Mouse (Mus musculus): ENCODE results near the gene Ywhag.

The Ywhag gene

DNA sequence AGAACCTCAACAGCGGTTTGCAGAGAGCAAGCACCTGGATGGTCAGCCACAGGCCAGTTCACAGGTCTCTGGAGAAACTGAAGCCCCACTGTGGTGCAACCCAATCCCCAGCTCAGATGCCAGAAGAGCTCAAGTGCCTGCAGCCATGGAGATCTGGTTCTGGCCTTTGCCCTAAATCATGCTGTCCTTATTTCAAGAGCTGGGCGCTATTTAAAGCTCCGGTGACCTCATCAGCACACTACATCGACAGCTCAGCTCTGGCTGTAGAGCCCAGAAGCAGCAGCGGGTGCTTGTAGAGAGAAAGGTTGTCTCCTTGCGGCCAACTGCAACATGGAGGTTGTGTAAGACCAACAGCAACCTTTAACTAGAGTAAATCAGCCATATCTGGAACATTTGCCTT is 20.3 kb downstream of the Ywhag start:
- in situ Hi-C loops (cut with MboI, MseI), result no loop called here

DNA sequence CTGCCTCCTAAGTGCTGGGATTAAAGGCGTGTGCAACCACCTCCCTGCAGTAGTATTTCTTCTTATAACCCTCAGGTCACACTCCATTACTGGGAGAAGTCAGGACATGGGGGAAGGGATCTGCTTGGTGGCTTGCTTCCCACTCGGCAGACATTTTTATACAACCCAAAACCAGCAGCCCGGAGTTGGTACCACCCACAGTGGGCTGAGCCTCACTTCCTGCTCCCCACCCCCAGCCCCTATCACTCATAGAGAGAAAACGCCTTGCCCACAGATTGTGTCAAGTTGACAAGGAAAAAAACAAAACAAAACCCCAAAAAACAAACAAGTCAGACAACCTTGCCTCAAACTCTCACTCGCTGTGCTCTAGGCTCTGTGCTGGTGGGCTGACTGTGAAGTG is 21.2 kb downstream of the Ywhag start:
- in situ Hi-C loops (cut with MboI, MseI), result no loop called here

DNA sequence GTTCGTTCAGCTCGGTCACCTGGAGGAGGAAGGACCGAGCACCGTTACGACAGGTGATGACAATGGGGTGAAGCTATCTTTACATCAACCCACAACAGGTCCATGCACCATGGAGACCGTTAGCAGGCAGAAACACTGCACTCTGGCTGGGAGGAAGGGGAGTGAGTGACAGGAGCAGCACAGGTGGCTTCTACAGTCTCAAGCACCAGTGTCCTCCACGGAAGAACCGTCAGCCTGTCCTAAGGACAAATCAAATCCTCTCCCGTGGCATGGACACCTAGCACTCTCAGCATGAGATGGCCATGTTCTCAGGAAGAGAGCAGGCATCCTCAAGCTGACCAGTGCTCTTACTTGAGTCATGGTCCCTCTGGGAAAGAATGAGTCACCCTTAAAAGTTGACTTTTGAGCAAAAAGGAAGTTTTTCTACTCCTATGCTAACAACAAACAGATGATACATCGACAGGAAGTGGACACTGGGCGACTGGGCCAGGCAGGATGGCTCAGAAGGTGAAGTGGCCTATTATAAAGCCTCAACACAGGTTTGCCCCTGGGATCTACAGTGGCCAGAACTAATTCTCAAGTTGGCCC is 22.7 kb downstream of the Ywhag start:
- in situ Hi-C loops (cut with MboI, MseI), result no loop called here

DNA sequence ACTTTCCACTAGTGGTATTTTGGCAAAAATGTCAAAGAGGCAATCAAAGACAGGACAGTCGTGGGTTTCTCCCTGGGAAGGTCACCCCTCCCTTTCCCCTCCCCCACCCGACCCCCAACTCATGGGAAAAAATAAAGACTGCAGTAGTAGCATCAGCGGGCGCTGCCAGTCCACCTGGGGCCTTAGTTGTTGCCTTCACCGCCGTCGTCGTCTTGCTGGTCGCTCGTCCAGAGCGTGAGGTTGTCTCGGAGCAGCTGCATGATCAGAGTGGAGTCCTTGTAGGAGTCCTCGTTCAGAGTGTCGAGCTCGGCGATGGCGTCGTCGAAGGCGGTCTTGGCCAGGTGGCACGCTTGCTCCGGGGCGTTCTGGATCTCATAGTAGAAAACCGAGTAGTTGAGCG is 23.6 kb downstream of the Ywhag start:
- in situ Hi-C loops (cut with MboI, MseI), result no loop called here

DNA sequence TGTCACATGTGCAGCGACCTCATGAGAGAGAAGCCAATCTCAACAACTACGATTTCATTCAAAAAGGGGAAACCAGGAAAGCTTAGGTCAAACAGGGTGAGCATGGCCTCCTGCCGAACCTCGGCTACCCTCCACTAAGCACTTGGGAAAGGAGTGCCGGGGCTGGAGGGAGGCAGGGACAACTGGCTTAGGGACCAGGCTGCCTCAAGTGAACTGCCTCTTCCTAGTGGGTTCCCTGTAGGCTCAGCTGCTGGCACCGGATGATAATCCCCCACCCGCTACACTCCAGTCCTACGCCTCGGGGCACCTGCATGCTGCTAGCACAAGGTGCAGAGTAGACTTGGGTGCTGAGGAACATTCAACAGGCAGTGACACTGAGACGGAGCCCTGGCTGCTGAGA is 24.8 kb downstream of the Ywhag start:
- in situ Hi-C loops (cut with MboI, MseI), result no loop called here

DNA sequence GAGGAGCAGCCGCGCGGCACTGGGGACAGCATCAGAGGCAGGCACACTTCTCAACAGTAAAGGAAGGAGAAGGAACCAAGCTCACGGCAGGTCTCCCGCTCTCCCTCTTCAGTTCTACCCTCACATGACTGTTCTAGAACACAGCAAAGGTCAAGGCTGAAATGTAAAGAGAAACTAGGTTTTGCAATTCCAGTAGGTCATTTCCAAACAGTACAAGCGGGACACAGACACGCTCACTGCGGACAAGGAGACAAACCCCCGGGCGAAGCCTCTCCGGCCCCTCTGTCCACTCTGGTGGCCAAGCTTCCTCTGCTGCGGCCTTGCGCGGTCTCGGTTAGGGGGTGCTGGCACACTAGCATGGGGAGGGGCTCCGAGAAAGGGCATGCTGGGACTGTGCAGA is 25.4 kb downstream of the Ywhag start:
- in situ Hi-C loops (cut with MboI, MseI), result no loop called here

DNA sequence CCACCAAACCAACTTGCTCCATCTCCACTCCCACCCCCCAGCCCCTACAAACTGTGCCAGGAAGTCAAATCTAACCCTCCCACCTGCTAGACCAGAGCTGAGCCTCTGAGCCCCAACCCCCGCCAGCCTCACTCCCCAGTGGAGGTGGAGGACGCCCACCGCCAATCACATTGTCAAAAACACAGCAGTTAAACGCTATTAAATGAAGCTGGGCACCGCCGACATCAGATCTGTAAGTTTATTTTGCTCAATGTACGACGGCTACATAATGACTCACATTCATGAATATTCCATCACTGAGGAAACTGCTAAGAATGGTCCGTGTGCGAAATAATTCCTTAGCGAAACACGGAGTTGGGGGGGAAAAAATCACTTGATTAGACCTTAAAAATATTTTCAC is 26.2 kb downstream of the Ywhag start:
- in situ Hi-C loops (cut with MboI, MseI), result no loop called here

DNA sequence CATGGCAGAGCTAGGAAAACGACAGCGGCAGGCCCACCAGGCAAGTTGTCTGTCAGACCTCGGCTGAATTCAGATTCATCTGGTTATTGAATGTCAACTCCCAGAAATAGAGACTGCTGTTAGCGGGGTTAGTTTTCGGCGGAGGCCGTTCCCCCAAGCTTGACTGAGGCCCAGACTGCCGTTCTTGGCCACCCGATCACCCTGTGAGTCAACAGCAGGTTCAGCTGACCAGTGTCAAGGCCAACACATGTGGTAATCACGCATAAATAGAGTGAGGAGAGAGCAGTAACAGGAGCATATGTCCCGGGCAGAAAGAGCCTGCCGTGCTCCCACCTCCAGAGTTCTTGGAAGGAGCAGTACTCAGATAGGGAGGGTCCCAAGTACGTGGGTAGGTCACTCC is 27.2 kb downstream of the Ywhag start:
- in situ Hi-C loops (cut with MboI, MseI), result no loop called here

DNA sequence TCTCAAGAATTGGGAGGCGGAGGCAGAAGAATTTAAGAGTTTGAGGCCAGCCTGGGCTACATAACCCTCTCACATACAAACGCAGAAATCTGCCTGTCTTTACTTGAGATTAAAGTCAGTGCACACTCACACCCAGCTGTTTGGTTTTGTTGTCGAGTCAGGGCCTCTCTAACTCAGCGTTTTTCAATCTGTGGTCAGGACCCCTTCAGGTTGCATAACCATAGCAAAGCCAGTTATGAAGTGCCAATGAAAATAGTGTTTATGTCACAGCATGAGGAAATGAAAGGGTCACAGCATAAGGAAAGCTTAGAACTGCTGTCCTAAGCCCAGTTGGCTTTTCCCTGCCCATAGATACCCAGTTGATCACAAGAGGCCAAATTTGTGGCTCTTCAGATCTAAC is 27.6 kb downstream of the Ywhag start:
- in situ Hi-C loops (cut with MboI, MseI), result no loop called here

DNA sequence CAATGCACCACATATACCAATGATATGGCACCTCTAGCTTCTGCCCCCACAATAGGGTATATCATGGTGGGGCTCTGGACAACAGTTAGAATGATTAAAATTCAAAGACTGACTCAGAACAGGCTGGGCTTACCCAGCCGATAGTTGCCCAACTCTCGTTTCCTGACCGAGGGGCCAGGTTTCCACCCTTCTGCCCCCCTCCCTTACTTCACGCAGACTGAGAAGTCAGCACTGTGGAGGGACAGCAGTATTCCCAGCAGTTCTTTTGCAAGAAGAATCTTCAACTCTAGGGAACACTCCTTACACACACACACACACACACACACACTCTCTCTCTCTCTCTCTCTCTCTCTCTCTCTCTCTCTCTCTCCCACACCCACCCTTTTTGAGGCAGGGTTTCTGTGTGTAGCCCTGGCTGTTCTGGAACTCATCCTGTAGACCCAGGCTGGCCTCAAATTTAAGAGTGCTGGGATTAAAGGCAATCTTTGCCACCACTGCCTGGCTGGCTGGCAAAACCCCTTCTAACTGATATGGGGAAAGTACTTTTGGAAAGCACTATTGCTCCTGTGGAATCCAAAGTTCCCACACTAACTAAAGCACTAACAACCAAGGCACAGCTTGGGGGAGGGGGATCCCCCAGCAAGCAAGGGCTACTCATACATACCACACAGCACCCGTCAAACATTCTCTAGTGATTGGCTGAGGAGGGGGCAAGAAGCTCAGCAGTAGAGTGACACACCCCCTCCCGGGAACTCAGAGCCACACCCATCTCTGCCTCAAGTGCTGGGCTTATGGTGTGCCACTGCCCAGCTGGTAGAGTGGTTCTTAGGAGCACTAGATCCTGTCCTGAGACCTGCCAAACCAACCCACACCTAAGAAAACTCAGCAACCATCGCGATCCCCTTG is 28.8 kb downstream of the Ywhag start:
- in situ Hi-C loops (cut with MboI, MseI), result no loop called here

DNA sequence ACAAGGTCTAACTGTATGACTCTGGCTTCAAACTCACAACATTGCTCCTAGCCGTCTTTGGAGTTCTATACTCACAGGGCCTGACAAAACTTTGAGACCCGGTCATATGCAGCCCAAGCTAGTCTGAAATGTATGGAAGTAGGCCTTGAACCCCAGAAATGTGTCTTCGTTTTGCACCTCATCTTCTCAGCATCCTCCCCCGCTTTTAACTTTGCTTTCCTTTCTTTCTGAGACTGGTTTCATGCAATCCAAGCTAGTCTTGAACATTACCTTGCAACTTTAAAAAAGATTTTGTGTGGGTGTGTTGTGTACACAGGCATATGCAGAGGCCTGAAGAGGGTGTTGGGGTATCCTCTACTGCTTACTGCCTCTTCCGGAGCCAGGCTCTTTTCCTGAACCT is 30.2 kb downstream of the Ywhag start:
- in situ Hi-C loops (cut with MboI, MseI), result no loop called here

DNA sequence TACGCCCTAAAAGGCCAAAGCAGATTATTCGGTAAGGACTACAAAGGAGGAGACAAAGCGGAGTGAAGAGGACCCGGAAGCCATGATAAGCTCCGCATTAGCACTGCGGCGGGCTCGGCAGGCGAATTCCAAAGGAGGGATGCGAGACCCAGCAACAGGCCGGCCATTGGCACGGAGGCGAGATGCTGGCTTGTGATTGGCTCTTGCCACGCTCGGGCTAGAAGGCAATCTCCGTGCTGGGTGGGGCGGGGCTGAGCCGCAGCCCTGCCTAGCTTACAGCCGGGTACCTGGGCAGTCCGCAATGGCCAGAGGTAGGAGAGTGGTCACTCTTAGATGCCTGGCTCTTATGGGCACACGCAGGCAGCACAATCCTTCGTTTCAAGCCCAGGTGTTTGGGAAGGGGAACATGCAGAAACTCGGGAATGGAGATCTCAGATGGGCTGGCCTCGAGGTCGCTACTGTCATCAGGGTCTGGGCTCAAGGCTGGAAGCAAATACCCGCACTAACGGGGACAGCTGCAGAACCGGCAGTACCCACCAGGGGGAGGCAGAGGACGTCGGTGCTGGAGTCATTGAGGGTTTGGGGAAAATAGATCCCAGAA is 30.8 kb downstream of the Ywhag start:
- in situ Hi-C loops (cut with MboI, MseI), result no loop called here

DNA sequence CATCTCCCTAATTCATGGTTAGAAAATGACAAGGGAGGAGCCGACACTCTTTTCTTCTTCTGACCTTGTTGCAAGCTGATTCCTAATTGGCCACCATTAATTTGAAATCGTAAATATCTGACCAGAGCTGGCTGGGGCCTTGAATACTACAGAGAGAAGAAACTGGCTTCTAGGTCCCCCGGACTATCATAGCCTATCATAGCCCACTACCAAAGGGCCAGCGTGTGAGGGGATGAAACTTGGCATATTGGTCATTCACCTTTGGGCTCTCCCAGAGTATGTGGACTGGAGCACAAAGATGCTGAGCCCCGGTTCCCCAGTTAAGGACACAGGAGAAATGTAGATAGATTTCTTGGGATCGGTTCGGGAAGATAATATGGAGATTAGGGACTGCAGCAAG is 31.4 kb downstream of the Ywhag start:
- in situ Hi-C loops (cut with MboI, MseI), result no loop called here

DNA sequence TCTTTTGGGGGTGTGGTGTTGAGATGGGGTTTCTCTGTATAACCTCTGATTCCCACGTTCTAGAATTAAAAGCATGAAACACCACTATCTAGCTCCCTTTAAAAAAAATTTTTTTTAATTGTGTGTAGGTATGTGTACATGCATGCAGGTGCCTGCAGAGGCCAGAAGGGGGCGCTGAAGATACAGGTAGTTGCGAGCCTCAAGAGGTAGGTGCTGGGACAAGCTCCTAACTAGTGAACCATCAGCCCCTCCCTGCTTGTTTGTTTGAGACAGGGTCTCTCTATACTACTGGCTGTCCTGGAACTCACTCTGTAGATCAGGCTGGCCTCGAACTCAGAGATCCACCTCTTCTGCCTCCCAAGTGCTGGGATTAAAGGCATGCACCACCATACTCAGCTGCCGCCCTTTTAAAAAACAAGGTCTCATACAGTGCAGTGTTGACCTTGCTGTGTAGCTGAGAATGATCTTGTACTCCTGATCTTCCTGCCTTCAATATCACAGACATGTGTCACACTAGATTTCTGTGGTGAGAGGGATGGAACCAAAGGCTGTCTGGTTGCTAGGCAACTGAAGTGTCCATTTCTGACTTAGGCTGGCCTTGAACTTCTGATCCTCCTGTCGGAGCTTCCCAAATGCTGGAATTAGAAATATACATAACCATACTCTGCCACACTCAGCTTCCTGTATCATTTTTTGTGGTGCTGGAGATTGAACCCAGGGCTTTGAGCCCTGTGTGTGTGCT is 32.9 kb downstream of the Ywhag start:
- in situ Hi-C loops (cut with MboI, MseI), result no loop called here

DNA sequence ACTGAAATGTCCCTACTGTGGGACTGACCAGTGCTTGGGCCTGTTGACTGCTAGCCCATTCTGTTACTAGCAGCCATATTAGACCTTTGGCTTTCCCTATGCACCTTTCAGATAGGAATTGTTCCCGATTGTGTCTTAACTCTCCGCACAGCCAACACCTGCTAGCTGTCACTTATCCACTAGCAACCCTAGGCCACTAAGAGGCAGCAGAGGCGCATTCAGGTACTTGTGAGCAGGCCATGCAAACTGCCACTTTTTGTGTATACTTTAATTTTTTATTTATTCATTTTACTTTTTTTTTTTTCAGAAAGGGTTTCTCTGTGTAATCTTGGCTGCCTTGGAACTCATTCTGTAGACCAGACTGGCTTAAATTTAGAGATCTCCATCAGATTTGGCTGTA is 33.7 kb downstream of the Ywhag start:
- in situ Hi-C loops (cut with MboI, MseI), result no loop called here

DNA sequence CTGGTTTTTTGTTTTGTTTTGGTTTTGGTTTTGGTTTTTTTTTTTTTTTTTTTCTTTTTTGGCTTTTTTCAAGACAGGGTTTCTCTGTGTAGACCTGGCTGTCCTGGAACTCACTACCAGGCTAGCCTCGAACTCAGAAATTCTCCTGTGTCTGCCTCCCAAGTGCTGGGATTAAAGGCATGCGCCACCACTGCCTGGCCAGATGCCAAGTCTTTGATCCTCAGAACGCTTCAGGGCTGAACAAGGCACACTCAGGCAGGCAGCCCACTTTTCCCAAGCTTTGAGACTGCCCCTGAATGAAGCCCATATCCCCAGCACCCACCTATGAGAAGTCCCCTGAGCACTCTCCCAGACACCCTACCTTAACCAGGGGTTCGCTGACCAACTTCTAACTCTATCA is 34.6 kb downstream of the Ywhag start:
- in situ Hi-C loops (cut with MboI, MseI), result no loop called here

DNA sequence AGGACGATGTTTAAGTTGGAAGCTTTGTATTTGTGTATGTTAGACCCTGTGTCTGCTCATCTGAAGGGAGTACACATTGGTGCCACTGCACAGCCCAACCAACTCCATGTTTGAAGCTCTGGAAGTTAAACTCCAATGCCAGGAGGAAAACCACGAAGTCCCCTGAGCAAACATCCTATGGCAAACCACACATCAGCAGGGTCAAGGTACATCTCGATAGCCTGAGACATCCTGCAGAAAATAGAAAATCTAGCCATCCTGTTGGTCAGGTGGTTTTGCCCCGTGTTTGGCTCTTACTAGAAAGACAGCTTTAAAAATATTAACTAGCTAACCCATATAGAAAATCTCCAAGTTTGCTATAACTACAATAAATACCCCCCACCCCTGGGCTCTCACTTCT is 35.4 kb downstream of the Ywhag start:
- in situ Hi-C loops (cut with MboI, MseI), result no loop called here

DNA sequence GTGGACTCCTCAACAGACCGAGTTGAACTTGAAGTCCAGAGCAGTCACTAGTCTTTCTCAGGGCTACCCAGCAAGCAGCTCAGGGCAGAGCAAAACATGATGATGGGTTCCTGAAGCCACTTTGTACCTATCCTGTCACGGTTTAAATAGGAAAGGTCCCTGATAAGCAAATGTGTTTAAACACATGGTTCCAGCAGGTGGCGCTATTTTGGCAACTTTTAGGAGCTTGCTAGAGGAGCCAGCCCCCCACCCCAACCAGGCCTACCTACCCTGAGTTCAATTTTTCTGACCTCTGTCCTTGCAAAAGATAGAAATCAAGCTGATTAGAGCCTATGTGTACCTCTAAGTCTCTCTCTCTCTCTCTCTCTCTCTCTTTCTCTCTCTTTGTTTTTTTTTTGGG is 36.4 kb downstream of the Ywhag start:
- in situ Hi-C loops (cut with MboI, MseI), result no loop called here

DNA sequence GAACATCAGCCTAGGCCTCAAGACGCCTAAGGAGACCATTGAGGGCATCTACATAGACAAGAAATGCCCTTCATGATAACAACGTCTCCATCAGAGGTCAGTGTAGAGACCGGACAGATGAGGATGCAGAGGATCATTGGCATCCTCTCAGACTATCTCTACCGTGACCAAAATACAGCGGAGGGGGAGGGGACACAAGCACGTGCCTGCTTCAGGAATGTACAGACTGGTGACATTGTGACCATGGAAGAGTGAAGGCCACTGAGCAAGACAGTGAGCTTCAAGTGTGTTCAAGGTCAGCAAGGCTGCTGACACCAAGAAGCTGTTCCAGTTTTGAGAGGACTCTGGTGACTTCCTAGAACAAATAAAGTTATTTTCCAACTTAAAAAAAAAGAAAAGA is 39.5 kb downstream of the Ywhag start:
- in situ Hi-C loops (cut with MboI, MseI), result no loop called here

DNA sequence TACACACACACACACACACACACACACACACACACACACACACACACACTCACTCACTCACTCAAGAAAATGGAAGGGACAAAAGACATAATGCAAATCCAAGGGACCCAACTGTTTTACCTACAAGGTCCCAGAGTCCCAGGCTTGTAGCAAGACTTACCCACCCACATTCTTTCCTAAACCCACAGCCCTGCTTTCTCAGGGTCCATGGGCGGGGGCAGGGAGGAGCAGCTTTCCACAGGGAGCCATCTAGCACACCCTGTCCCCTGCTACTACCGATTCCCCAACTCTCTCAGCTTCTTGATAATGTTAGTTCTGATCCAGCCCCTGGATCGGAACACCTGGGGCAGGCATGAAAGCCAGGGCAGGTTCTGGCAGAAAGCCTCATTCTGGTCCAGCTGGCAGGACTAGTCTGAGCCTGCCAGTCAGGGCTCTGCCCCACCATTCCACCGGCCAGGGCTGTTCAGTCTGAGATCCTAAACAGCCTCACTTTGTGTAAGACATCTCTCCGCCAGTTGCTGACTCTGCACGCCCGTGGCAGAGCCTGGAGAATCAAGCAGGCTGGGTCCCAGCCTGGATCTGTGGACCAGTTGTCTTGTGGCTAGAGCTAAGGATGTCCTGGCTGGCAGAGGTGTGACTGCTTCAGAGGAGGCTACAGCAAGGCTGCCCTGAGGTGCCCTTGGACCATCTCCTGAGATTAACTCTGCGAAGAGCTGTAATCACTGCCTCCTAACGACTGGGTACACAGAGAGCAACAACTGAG is 41.6 kb downstream of the Ywhag start:
- in situ Hi-C loops (cut with MboI, MseI), result no loop called here

DNA sequence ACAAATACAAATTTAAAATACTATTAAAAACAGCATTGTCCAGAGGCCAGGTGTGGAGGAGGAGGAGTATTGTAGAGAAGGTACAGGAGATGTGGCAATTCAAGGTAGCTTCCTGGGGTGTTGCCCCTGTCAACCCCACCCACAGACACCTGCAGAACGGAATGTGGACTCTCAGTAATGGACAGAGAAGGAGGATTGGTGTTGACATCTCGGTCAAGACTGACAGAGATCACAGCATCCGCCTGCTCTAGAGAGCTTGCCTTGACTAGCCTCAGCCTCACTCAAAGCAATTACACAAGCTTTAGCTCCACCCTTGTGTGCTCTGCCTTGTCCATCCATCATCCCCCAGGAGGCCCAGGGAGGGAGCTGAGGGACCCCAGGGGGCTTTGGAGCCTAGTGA is 43.5 kb downstream of the Ywhag start:
- in situ Hi-C loops (cut with MboI, MseI), result no loop called here

DNA sequence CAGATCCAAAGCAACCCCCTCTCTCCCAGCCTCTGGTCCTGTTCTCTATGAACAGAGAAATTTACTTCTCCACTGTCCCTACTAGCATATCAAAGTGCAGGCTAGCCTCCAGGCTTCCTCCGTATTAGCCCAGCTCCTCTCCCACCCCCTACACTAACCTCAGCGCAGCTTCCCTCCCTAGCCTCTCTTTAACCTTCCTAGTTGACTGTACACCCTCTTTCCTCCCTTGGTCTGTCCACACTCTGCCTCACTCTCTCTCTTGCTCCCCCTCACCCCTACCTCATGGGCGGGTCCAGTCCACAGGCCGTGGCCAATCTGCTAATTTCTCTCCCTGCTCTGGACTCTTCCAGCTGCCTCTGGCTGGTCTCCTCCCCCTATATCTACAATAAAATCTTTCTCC is 44.1 kb downstream of the Ywhag start:
- in situ Hi-C loops (cut with MboI, MseI), result no loop called here
